Mouse (Mus musculus) 3134 (cell line): Measurements from ENCODE around the gene Adk.

ENCODE experiments used
- DNase-seq: peaks from one replicate; pipeline ENCODE4 v3.0.0-alpha.2; 2011; ENCODE audit warnings: low spot score; ENCODE audit not compliant: insufficient read length; ENCODE audit errors: extremely low read depth

The Adk gene

DNA sequence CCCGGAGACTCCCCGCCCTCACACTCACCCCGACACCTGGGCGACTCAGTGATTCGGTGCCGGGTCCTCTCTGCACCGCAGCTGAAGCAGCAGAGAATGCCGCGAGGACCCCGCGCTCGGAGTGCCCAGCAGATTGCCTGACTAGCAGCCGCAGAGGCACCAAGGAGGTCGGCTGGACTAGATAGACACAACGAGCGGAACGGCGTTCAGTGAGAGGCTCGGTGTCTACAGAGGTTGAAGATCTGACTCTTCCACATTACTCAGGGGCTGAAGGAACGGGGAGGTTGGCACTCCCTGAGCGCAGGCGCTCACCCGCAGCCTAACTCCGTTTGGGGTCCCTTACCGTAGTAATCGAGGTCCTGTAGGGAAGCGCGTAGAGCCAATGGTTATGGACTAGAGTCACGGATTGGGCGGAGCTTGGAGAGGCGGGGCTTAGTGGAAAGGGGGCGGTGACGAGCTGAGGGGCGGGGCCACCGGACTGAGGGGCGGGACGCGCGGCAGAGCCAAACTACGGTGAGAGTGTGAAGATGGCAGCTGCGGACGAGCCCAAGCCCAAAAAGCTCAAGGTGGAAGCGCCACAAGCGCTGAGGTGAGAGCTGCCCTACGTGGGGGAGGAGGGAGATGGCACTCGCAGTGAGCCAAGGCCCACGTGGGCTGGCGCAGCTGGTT is at the start of gene Adk, which contains the start of gene Ap3m1:
Gene Adk (plus strand): TSS at position 463 of the 669 bp plus-strand sequence.
Gene Ap3m1 (minus strand): TSS at position 397 of the 669 bp plus-strand sequence.
- DNase-seq = peak; percentile 98

DNA sequence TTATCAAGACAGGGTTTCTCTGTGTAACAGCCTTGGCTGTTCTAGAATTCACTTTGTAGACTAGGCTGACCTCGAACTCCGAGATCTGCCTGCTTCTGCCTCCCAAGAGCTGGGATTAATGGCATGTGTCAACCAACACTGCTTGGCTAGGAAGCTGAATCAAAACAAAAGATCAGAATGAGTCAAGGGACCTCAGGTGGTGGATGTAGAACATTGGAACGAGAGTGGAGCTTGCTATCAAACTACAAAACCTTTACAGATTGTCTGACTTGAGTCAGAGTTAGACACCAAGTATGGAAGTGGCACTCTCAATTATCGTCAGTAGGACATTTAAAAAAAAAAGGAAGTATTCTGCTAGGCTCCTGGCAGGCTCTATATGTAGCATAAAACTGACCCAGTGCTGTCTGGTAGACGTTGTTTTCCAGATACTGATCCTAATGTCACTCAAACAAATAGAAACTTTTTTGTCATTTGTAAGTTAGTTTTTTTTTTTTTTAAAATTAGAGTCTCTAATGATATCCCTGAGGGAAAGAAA is 38.5 kb upstream of the Adk start:
- DNase-seq = no peak

DNA sequence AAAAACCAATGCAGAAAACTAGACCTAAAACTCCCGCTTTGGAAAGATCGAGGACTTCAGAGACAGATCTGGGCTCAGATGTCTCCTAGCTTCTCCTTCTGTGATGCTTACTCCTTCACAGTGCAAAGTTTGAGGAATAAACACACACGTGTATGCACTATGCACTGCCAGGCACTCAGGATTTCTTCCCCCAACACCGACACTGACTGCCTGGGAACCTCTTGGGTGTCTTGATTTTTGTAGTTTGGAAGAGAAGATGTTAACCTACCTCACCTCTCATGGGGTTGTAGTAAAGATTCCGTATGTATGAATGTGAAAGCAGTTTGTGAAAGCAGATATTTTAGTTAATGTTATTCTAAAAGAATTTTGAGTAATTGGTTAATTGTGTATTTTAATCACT is 34.5 kb upstream of the Adk start:
- no peak for DNase-seq

DNA sequence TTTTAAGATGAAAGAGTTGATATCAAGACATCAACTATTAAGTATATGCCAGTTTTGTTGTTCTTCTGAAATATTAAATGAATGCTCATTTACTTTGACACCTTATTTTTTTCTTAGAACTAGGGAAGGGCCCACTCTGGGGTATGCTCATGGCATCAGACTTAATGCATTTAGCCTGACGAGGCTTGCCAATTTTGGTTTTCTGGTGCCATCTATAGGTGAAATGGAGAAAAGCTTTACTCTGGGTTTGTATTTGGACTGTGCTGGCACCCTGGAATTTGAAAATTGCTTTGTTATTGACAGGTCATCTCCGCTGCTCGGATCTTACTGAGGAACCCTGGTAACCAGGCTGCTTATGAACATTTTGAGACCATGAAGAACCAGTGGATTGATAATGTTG is 33.4 kb upstream of the Adk start:
- DNase-seq = no peak

DNA sequence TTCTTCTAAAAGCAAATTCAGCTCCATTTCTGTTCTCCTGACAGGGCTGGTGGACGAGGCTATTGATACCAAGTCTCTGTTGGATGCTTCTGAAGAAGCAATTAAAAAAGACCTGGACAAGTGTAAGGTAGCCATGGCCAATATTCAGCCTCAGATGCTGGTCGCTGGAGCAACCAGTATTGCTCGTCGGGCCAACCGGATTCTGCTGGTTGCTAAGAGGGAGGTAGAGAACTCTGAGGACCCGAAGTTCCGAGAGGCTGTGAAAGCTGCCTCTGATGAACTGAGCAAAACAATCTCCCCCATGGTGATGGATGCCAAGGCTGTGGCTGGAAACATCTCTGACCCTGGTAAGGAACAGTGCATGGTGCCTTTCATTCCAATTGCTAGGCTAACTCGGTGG is 31.9 kb upstream of the Adk start:
- DNase-seq = no peak

DNA sequence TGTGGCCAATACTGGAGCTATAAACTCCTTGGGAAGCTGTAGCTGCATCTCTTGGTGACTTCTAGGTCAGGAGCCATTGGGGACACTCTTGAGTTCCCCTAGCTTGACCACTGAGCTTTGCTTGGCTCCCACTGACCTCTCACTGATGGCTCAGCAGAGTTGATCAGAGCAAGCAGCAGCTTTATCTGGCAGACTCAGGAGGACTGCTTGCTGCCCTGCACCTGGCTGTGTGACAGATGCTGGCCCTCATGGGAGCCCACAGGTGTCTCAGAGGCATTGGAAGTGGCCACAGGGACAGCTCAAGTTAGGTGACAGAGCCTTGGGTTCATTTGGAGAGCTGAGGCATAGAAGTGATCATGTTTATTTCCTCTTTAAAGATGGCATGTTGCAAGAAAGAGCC is 24.8 kb upstream of the Adk start:
- no peak for DNase-seq

DNA sequence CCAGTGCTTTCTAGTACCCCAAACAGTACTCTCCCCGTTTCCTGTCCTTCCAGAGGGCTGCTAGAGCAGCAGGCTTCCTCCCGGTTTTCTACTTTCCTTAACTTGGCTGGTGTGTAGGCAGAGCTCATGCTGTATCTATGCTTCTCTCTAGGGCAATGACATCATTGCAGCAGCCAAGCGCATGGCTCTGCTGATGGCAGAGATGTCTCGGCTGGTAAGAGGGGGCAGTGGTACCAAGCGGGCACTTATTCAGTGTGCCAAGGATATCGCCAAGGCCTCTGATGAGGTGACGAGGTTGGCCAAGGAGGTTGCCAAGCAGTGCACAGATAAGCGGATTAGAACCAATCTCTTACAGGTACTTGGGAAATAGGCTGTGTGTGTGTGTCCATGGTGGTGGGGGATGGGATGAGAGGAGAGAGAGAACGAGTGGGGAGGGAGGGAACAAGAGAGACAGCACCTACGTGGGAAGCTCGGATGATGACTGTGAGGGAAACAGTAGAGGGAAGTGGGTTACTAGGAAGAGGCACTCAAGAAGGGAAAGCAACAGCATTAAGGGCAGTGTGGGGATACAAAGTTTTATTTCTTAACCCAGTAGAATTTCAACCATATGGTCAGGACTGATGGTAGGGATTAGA is 23.2 kb upstream of the Adk start:
- DNase-seq = no peak

DNA sequence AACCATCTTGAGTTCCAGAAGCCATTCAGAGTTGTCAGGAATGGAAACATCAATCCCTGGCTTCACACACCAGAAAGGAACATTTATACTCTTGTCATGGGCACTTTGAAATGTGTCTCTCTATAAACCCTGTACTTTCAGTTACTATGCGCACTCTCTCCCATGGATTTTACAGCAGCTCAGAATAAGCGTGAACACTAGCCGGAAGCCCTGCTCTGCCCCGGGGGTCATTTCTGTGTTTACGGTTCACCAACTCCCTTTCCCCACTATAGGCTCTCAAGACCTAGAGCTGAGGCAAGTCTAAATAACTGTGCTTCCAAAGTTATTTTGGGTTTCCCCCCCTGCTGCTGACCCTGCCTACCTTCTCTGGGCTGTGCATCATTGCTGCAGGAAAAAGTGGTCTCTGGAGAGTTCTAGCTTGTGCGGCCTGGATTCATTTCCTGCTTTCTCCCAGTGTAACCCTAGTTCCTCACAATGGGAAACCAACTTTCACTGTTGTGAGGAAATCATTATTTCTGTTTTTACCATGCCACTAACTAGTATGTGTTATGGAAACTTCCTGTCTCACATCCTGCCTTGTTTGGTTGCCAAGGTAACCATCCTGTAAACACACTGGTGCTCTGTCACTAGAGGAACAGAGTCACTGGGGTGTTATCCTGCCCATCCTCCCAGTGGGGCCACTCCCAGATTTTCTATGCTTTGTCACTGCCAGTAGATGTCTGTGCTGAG is 20.4 kb upstream of the Adk start:
- DNase-seq = no peak

DNA sequence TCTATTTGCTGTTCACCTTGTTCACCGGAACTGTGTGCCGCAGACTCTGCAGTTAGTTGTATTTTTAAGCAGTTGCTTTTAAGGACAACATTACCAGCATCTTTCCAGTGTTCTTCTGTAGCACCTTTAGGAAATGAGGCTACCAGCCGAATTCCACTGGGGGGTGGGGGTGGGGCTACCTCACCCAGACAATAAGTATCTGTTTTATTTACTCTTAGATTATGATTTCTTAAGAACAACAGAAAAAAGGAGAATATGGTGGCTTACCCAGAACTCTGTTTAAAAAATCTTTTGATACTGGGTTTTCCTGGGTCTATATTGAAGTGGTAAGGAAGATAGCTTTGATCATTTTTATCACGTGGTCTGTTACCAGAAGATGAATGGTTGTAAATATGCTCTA is 18.1 kb upstream of the Adk start:
- DNase-seq = no peak

DNA sequence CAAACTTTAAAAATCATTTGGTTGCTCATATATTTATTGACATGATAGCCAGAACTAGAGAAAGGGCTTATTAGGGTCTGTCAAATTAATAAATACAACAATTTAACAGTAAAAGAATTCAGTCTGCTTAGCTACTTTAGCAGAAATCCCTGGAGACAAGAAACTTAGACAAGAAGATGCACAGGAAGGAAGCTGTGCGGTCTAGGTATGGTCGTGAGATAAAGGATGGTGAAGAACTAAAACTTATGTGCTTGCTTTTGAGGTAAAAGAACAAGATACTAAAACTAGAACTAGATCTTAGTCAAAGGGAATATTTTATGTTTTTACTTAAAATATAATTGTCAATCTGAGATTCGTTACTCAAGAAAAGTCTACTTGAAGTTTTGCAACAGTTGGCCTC is 17.6 kb upstream of the Adk start:
- DNase-seq = no peak

DNA sequence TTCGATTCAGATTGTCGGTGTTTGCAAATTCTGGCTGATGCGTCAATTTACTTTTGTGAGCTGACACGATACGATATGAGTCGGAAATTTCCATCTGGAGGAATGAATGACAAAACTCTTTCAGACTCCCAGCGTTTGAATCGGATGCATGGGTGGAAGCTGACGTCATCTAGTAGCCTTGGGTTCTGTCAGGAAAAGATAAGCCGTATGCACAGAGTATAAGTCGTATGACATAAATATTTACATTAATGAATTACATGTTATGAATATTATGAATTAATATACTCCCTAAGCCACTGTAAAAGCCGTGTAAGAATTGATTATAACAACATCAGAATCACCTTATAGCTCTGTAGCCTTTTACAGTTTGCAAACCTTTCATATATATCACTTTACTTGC is 13.3 kb upstream of the Adk start:
- no peak for DNase-seq

DNA sequence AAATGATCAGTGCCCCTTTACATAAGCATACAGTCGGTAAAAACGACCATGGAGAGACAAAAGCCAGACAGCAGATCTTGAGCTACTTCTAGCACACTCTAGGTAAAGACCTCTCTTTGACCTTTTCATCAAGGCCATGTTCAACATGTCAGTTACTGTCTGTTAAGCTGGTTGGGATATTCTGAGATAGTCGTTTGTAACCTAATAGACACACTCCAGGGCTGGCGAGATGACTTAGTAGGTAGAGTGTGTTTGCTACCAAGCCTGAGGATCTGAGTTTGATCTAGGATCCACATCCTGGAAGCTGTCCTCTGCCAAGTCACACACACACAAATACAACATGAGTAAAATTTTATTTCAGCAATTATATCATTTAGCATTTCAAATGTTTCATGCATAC is 12.8 kb upstream of the Adk start:
- no peak for DNase-seq

DNA sequence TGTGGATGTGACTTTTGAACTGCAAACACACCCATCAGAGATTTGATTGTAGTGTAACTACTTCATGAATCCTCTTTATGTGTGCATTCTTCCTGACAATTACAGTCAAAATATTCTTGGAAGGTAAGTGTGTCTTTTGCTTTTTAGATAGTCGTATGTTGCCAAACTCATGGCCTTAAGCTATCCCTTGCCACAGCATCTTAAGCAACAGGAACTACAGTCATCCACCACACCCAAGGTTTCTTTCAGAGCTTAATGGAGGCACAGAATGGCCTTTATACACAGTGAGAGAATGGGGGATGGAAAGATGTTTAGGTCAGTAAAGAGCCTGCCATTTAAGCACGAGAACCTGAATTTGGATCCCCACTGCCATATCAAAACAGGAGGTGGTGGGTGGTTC is 4.5 kb upstream of the Adk start:
- no peak for DNase-seq

DNA sequence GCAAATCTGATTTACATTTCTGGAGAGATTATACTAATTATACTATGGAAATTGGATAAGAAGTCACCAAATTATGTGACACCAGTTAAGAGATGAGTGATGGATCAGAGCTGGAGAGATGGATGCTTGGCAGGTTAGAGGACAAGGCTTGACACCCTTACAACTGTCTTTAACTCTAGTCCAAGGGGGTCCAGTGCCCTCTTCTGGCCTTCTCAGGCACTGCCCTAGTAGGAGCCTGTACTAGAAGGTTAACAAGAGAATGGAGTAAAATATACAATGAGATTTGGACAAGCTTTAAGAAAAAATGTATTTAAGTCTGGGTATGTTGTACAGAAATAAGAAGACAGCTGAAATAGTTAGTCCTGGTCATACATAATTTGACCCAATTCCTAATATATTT is 3.5 kb upstream of the Adk start:
- no peak for DNase-seq

DNA sequence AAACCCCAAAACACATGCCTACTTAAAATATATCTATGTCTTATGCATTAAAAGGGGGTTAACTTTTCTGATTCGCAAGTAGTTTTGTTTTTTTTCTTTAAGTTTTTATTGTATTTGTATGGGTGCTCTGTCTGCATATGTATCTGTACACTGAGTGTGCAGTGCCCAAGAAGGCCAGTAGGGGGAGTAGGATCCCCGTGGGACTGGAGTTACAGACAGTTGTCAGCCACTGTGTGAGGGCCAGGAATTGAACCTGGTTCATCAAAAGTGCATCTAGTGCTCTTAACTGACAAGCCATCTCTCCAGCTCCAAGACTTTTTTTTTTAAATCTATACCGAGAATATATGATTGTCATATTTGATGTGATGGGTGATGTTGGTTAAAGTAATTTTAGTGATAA is 1.6 kb upstream of the Adk start:
- no peak for DNase-seq

DNA sequence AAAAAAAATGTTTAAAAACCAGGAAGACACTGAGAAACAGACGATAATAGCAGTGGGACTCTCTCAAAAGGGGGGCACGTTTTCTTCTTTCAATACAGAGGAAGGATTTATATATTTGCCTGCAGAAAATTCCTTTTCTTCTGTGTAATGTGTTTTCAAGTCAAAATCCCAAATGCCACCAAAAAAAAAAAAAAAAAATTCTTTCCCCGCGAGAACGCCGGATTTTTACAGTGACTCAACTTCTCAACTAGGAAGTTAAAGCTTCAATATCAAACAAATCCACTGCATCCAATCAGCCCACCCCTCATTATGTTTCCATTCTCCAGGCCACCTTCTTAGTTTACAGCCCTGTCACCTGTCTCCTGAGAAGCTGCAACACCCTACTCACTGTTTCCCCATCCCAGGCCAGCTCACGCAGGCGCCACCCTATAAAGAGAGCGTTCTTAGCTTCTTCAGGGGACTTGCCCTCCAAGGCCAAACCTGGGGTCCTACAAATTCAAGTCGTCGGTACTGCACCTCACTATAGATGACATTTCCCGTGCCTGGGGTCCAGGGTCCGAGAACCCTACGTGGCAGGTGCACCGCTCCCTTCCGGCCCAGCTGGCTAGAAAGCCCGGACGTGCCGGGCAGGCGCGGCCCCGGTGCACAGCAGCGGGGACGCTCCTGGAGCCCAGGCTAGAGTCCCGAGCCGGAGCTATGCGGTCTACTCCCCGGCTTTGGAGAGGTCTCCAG is 828 bp upstream of the Adk start:
- DNase-seq = no peak

DNA sequence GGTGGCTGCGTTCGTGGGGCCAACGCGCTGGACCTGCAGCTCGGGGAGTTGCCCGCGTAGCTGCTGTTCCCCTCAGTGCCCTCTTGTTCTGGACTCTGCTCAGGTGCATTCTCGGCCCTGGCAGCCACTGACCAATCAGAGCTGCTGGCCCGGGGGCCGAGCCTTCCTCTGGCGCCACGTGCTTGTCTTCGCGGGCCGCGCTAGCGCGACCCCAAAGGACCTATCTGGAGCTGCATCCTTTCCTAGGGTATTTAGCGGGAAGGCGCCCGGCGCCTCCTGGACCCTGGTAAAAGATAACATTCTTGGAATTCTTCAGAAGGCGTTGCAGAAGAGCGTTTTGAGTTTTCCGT is 382 bp downstream of the Adk start:
- DNase-seq = no peak

DNA sequence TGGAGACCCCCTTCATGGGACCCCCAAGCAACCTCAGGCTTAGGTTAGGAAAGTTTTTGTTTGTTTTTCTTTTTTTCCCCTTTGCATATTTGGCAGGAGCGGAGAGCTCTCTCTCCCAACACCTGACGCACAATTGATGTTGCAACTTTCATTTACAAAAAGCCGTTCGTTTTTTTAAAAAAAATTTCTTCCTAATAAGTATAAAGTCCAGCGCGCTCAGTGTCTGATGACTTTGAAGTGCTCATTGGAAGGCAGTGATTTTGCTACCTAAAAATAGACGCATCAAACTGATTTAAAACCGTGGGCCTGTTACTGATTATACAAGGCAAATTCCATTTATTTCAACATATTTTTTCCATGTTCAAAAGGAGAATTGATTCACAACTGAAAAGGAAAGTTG is 777 bp downstream of the Adk start:
- DNase-seq = no peak

DNA sequence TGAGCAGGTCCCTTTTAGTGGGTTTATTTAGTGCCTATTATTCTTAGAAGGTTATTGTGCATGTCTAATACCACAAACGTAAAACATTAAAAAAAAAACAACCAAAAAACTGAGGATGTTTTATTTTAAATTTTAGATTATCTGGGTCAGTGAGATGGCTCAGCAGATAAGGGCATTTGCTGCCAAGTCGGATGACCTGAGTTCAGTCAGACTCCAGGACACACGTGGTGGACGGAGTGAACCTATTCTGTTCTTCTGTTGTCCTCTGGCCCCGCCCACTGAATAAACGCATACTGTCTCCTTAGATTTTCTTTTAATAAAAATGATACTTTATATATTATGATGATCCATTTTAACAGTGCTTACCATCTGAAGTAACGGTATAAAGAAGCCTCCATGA is 1.2 kb downstream of the Adk start:
- no peak for DNase-seq

DNA sequence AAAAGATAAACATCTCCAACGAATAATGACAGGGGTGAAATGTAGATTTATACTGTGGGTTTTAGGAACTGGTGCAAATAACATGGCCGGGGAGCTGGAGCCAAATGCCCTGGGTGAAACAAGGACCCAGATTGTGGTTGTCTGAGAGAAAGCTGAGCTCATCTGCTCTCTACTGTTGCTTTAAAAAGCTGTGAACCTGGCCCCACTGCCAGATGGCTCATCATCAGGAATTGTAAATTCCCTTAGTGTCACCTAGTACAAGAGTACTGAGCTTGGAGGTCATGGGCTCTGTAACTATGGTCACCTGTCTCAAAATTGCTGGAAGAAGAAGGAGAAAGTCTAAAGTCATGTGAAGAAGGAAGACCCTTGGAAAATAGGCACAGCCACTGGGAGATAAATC is 6.6 kb downstream of the Adk start:
- DNase-seq = no peak

DNA sequence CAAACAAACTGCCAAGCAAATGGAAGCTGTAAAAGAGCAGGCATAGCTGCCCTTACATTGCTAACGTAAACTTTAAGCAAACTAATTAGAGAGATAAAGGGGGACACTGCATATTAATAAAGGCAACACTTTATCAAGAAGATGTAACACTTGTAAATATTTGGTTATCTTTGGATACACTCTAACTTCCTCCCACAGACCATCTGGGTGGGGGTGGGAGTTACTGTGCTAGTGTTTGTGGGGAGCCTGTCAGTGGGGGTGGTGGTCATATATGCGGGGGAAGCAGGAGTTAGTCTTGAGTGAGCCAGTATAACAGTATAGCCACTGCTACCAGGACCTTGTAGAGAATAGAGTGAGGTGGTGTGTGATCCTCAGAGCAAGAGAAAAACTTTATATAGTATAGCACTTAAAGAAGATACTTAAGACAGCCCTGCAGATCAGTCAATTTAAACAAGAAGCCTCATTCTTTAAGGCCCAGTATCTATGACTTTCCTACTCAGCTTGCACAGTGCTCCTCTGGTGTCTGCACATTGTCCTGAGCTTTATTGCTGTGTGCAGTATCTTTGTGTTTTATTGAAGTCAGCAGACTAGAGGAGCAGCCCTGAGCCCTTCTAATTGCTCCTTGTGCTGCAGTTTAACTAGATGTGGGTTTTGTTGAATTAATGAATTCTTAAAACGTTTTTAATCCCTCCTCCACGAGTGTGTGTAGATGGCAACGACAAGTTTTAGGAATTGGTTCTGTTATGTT is 10.6 kb downstream of the Adk start:
- DNase-seq = no peak
